Comparison of ENCODE assay signal across 18 mouse cellular contexts in genomic region chr11:75439951-75440350, GRCm38 (mm10). TPM values are rescaled to one million over a fixed set of nuclear protein-coding genes. Genes with fewer than 3 reads are reported as not detected.
"Had no signal": no experiment of that assay in that cellular context is flagged by ENCODE, and none has a peak within 500 bp of the region (broad histone marks: within the 10 kb centered on the region; RNA-seq: fewer than 3 reads in every experiment).

No protein-coding gene starts in this region.

- DNase-seq: layer of hippocampus, adult 9-11 months; lung, adult 18-20 months; lung, postnatal 10 days; lung, postnatal 36 days; retina, postnatal 1 day; right cerebral cortex, postnatal 25 days; spleen, adult 18-20 months; thymus, postnatal 25 days had no signal

- H3K27ac ChIP-seq: lung, embryonic 15.5 days; midbrain, embryonic 10.5 days; midbrain, embryonic 13.5 days; neural tube, embryonic 13.5 days had no signal

- H3K36me3 ChIP-seq: lung, embryonic 15.5 days had no signal

- ATAC-seq: intestine, postnatal 0 days; midbrain, embryonic 13.5 days; midbrain, embryonic 16.5 days had no signal

- H3K4me2 ChIP-seq: lung, embryonic 15.5 days; midbrain, embryonic 13.5 days; neural tube, embryonic 13.5 days had no signal

- H3K4me3 ChIP-seq: lung, embryonic 15.5 days; megakaryocyte, embryonic 14.5 days; midbrain, embryonic 10.5 days; midbrain, embryonic 13.5 days; myocyte; neural tube, embryonic 13.5 days had no signal

- H3K9ac ChIP-seq: lung, embryonic 15.5 days; midbrain, embryonic 13.5 days; neural tube, embryonic 13.5 days; stomach, embryonic 15.5 days had no signal

- H3K27me3 ChIP-seq: lung, embryonic 15.5 days; midbrain, embryonic 13.5 days; neural tube, embryonic 13.5 days; stomach, embryonic 15.5 days had no signal

- H3K9me3 ChIP-seq: lung, embryonic 15.5 days; midbrain, embryonic 10.5 days; midbrain, embryonic 13.5 days; neural tube, embryonic 13.5 days; stomach, embryonic 15.5 days had no signal

- H3K4me1 ChIP-seq: lung, embryonic 15.5 days; neural tube, embryonic 13.5 days; stomach, embryonic 15.5 days had no signal

RNA-seq across cellular contexts. Expression of gene Serpinf2, which starts 0.6 kb away (rescaled TPM):
- polyA plus RNA-seq: midbrain, embryonic 10.5 days; midbrain, embryonic 16.5 days; thymus, postnatal 0 days had no signal
